Mouse (Mus musculus) kidney, postnatal 0 days (tissue): ENCODE data around the gene F8a. TPM values are rescaled to one million over a fixed set of nuclear protein-coding genes. Genes with fewer than 3 reads are reported as not detected.
"Not testable (repeated sequence)": the region's sequence is repeated elsewhere in the genome, so short reads cannot be mapped to it uniquely, and the experiment has no call there.

Experiments
- ATAC-seq: fragments of 200-750 bp; cut with Nextera tagmentation; replicated peaks from 2 replicates; pipeline ENCODE4 v1.8.0; 2017; ENCODE audit warnings: low read depth, moderate number of reproducible peaks, moderate TSS enrichment, moderate library complexity; ENCODE audit not compliant: low FRiP score
- DNase-seq: peaks from one replicate; pipeline ENCODE4 v3.0.0-alpha.2; 2016; ENCODE audit warnings: low spot score
- H3K27ac ChIP-seq: fragments of 300-500 bp; sonication (generic); 2 replicates; pipeline ENCODE4 v1.5.1; 2014; ENCODE audit warnings: mild to moderate bottlenecking
- H3K27me3 ChIP-seq: fragments of 300-500 bp; sonication (generic); 2 replicates; pipeline ENCODE4 v1.6.1; 2014; ENCODE audit warnings: low read length, mixed read lengths; ENCODE audit not compliant: insufficient read depth
- H3K36me3 ChIP-seq: fragments of 300-500 bp; sonication (generic); 2 replicates; pipeline ENCODE4 v1.6.1; 2014; ENCODE audit warnings: low read length, mixed read lengths; ENCODE audit not compliant: insufficient read depth
- H3K4me1 ChIP-seq: fragments of 300-500 bp; sonication (generic); replicated peaks from 2 replicates; pipeline ENCODE4 v1.6.1; 2014; ENCODE audit warnings: antibody characterized with exemption, low read length, mixed read lengths; ENCODE audit not compliant: insufficient read depth
- H3K4me2 ChIP-seq: fragments of 300-500 bp; sonication (generic); 2 replicates; pipeline ENCODE4 v1.6.1; 2014; ENCODE audit warnings: mild to moderate bottlenecking, low read length, moderate library complexity, mixed read lengths
- H3K4me3 ChIP-seq: fragments of 300-500 bp; sonication (generic); replicated peaks from 2 replicates; pipeline ENCODE4 v1.5.1; 2014; ENCODE audit warnings: low read depth, low read length
- H3K9ac ChIP-seq: fragments of 300-500 bp; sonication (generic); 2 replicates; pipeline ENCODE4 v1.6.1; 2014; ENCODE audit warnings: low read depth, low read length
- H3K9me3 ChIP-seq: fragments of 300-500 bp; sonication (generic); replicated peaks from 2 replicates; pipeline ENCODE4 v1.6.1; 2016; ENCODE audit warnings: low read length, inconsistent platforms, mixed read lengths
- WGBS: fragments of 180-500 bp; shearing (Covaris S2); extraction: QIAGEN DNeasy Blood & Tissue Kit; methylation state at CpG from one replicate; pipeline ENCODE4 v1.1.7; 2014; 5-methylcytosine and 5-hydroxymethylcytosine counted together
- polyA plus RNA-seq: library from polyadenylated mRNA; unstranded; fragments of >200 nt; fragmentation: Nextera tagmentation; extraction: Ambion mirVana; gene quantifications from 2 replicates; pipeline ENCODE4 v1.2.1, GENCODE M21; 2015

Gene F8a
- polyA plus RNA-seq, 1 experiment from 2014 or later: 16.6 TPM

GRCm38 (mm10) chrX:73265270-73265669 lies 37.2 kb downstream of the F8a start, which contains the start of gene Xlr3c:
TSS of gene Xlr3c (minus strand) at chrX:73265390.
- DNase-seq, H3K4me2 ChIP-seq, H3K27me3 ChIP-seq, H3K36me3 ChIP-seq, H3K4me3 ChIP-seq, ATAC-seq, H3K4me1 ChIP-seq, H3K9ac ChIP-seq, H3K9me3 ChIP-seq, H3K27ac ChIP-seq: not testable (repeated sequence)
- WGBS: 87% methylated on average over 14 of the region's 14 CpGs

Other genes starting within 250 kb of the F8a start
- 8.2 and 8.7 TPM in 2 replicates for gene Zfp185, start 241.0 kb upstream of the F8a start, polyA plus RNA-seq
- gene Pnma5, start 191.2 kb upstream of the F8a start, polyA plus RNA-seq: not detected in 2 replicates
- 0.04 and 0.06 TPM in 2 replicates for gene Pnma3, start 163.5 kb upstream of the F8a start, polyA plus RNA-seq
- 0.79 and 3.6 TPM in 2 replicates for gene Xlr4a, start 145.8 kb upstream of the F8a start, polyA plus RNA-seq
- gene Xlr3a, start 131.2 kb upstream of the F8a start, polyA plus RNA-seq: 1.7 and 7.6 TPM in 2 replicates
- gene Gm14685, start 111.2 kb upstream of the F8a start, polyA plus RNA-seq: 0.07 TPM in 1 of 2 replicates, not detected in the other
- 0.13 and 0.21 TPM in 2 replicates for gene Xlr5b, start 79.5 kb upstream of the F8a start, polyA plus RNA-seq
- gene DXBay18, start 78.8 kb upstream of the F8a start, polyA plus RNA-seq: not detected in 2 replicates
- not detected in 2 replicates for gene Spin2d, start 51.3 kb upstream of the F8a start, polyA plus RNA-seq
- gene Xlr3b, start 36.1 kb upstream of the F8a start, polyA plus RNA-seq: 1.2 and 26.3 TPM in 2 replicates
- 2.8 TPM in 1 of 2 replicates, not detected in the other for gene Xlr4b, start 14.0 kb upstream of the F8a start, polyA plus RNA-seq
- gene Xlr4c, start 14.8 kb downstream of the F8a start, polyA plus RNA-seq: 0.14 TPM in 1 of 2 replicates, not detected in the other
- 0.09 TPM in 1 of 2 replicates, not detected in the other for gene Xlr3c, start 37.1 kb downstream of the F8a start, polyA plus RNA-seq
- gene Xlr5a, start 64.7 kb downstream of the F8a start, polyA plus RNA-seq: 0.16 TPM in 1 of 2 replicates, not detected in the other
- 0.20 TPM in 1 of 2 replicates, not detected in the other for gene Xlr5c, start 64.7 kb downstream of the F8a start, polyA plus RNA-seq
- not detected in 2 replicates for gene Gm45015, start 108.5 kb downstream of the F8a start, polyA plus RNA-seq
- gene Zfp275, start 114.3 kb downstream of the F8a start, polyA plus RNA-seq: 5.4 and 6.0 TPM in 2 replicates
- not detected in 2 replicates for gene Gm18336, start 170.4 kb downstream of the F8a start, polyA plus RNA-seq
- gene Zfp92, start 182.8 kb downstream of the F8a start, polyA plus RNA-seq: 0.04 and 0.05 TPM in 2 replicates
- 0.12 and 0.18 TPM in 2 replicates for gene Trex2, start 207.1 kb downstream of the F8a start, polyA plus RNA-seq
- gene Haus7, start 230.8 kb downstream of the F8a start, polyA plus RNA-seq: 40.3 and 49.3 TPM in 2 replicates